Mouse (Mus musculus) embryo, embryonic 11 days (tissue): Measurements from ENCODE around the gene Zfp683.

ENCODE experiments used
- DNase-seq: peaks from one replicate; pipeline ENCODE4 v3.0.0-alpha.2; 2015

The Zfp683 gene

DNA sequence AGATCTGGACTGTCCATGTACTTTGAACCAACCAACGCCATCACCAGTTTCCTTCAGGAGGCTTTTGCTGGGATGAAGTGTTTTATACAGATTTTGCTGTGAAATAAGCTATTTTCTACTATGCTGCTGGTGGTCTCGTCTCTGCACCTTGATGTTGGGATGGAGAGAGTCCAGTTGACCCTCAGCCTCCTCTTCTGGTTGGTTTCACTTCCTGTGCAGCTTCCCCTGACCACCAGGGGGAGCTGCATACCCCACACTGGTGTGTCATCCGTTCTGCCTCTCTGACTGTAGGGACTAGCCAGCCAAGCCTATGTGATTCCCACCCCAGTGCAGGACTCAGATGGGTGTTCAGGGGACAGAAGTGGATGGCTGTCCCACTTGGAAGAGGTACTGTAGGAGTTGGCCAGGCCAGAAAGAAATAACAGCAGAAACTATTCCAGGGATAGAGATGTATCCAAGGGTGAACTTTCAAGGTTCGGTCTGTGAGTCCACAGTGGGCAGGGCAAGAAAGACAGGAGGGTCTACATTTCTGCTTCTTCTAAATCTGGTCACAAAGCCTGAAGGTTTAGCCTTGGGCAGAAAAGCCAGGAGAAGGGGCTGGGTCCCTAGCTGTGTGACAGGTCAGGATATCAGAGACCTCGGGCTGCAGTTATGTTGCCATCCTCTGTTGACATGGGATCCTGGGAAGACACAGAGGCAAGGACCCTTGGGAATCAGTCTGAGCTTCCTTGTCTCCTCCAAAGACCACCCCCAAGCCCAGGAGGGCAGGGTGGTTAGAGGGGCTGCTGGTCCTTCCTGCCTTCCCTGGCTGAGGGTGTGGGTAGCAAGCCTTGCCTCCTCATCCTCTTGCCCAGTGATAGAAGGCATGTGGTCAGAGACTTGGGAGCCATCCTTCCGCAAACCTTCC, 39.0 kb downstream of the Zfp683 start:
- peak; percentile 52 for DNase-seq

DNA sequence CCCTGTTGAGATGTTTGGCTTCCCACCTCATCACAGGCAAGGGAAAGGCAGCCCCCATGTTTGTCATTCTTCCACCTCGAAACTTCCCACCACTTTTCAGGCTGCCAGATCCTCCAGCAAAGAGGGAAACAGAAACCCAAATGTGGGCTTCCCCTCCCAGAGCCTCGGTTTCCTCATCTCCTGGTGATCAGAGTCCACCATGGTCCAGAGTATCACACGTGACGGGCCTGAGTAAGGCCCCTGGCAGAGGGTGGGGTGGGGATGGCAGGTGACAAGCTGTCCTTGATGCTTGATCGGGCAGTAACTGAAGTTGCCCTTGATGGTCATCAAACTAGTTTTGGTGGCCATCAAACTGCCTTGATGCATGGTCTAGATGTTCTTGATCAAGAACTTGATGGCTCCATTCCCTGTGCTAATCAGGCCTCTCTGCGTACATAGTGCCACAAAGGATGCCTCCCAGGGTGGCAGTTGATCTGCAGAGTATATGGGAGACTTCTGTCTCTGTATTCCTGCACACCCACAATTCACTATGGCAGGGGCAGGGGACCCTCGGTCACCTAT, 40.4 kb downstream of the Zfp683 start:
- no peak for DNase-seq

GRCm38 (mm10) chr4:134094923-134095547, 41.4 kb downstream of the Zfp683 start, which contains the start of gene Cd52:
Gene Cd52, minus strand, starts transcription at chr4:134095082.
- DNase-seq = no peak

DNA sequence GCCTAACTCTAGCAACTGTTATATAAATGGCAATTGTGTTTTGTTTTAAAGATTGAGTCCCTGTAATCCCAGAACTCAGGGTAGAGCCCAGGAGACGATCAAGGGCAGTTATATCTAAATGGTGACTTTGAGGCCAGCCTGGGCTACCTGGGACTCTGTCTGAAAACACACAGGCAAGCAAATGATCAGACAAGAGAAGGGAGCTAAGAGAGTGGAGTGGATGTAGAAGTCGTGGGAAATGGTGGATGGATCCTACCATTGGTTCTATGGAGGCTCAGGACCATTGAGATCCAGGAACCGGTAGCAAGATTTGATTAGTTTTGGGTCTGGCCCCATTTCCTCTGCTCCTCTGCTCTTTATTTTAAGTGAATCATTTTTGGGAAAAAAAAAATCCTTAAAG, 42.5 kb downstream of the Zfp683 start:
- no peak for DNase-seq

GRCm38 (mm10) chr4:134097015-134097608, 43.5 kb downstream of the Zfp683 start:
- no peak for DNase-seq

GRCm38 (mm10) chr4:134098628-134099027, 45.0 kb downstream of the Zfp683 start:
- DNase-seq = no peak

- no peak for DNase-seq
Observed at GRCm38 (mm10) chr4:134100245-134100644, 46.6 kb downstream of the Zfp683 start.

DNA sequence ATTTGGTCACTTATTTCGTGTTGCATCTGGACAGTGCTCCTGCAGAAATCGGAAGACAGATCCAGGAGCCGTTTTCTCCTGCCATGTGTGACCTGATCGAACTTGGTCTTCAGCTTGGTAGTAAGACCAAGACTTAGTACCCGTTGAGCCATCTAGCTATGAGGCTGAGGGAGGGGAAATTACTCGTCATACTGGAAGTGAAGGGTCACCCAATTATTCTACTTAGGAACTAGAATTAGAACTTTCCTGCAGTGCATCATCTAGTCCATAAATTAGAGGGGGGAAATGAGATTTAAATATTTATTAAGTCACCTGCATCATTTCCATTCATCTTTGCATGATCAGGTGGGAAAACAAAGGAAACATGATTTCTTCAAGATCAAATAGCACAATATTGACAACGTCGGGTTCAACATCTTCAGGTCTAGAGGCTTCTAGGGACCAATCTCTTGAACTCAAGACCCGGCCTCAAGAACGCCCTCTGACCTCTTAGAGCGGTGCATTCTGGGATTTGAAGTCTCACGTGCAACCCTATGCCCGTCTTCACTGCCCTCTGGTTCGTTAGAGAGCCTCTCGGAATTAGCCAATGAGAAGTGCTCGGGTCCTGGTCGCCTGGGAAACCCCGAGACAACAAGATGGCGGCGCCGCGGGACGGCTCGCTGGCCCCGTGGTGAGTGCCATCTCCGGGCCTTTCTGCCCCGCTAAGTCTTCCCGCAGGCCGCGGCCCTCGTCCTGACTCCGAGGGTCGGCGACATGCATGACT, 48.5 kb downstream of the Zfp683 start, which contains the start of gene Ubxn11:
Gene Ubxn11, plus strand, starts transcription at position 592 of the 763 bp plus-strand sequence.
- DNase-seq = peak; percentile 95

- DNase-seq = no peak
Observed at GRCm38 (mm10) chr4:134102742-134103119, 49.1 kb downstream of the Zfp683 start.

- DNase-seq = no peak
Observed at GRCm38 (mm10) chr4:134106105-134106504, 52.5 kb downstream of the Zfp683 start.

- DNase-seq = no peak
Observed at GRCm38 (mm10) chr4:134107730-134108129, 54.1 kb downstream of the Zfp683 start.

- no peak for DNase-seq
Observed at GRCm38 (mm10) chr4:134108196-134108595, 54.6 kb downstream of the Zfp683 start.
